Mouse (Mus musculus) layer of hippocampus, postnatal 25 days (tissue): ENCODE results near the gene Fignl2. TPM values are rescaled to one million over a fixed set of nuclear protein-coding genes. Genes with fewer than 3 reads are reported as not detected.

Source experiments
- DNase-seq, 2 experiments: peaks; one replicate each; pipeline ENCODE4 v3.0.0; 2022; ENCODE audit warnings: mixed read lengths in 2 of 2, low spot score in 1 of 2; ENCODE audit errors: extremely low spot score in 1 of 2
- total RNA-seq, 2 experiments: library from RNA; stranded (reverse); gene quantifications; 2 replicates each; pipeline ENCODE4 v1.2.3; 2021

Gene Fignl2
- total RNA-seq, 2 experiments from 2014 or later = 1.5 TPM

GRCm38 (mm10) chr15:101093988-101094387, 15.6 kb upstream of the Fignl2 start:
- DNase-seq = no peak

GRCm38 (mm10) chr15:101092829-101093648, 14.7 kb upstream of the Fignl2 start:
- DNase-seq = no peak

- no peak for DNase-seq
Measured at GRCm38 (mm10) chr15:101092121-101092828, 13.9 kb upstream of the Fignl2 start.

- DNase-seq = no peak
Measured at GRCm38 (mm10) chr15:101091551-101091950, 13.2 kb upstream of the Fignl2 start.

GRCm38 (mm10) chr15:101088291-101088690, 9.9 kb upstream of the Fignl2 start:
- no peak for DNase-seq

GRCm38 (mm10) chr15:101086956-101087355, 8.6 kb upstream of the Fignl2 start:
- DNase-seq = no peak

GRCm38 (mm10) chr15:101086451-101086850, 8.1 kb upstream of the Fignl2 start:
- DNase-seq = no peak

- no peak for DNase-seq
Measured at GRCm38 (mm10) chr15:101084499-101084898, 6.1 kb upstream of the Fignl2 start.

- DNase-seq = no peak
Measured at GRCm38 (mm10) chr15:101082236-101082635, 3.9 kb upstream of the Fignl2 start.

GRCm38 (mm10) chr15:101081035-101081548, 2.7 kb upstream of the Fignl2 start:
- DNase-seq = no peak

- no peak for DNase-seq
Measured at GRCm38 (mm10) chr15:101080031-101080520, 1.7 kb upstream of the Fignl2 start.

- DNase-seq = peak; percentile 50 to 53
Measured at GRCm38 (mm10) chr15:101078731-101079156, 377 bp upstream of the Fignl2 start.

GRCm38 (mm10) chr15:101077001-101077812, 1.2 kb downstream of the Fignl2 start:
- DNase-seq = no peak

- DNase-seq = no peak
Measured at GRCm38 (mm10) chr15:101076071-101077000, 2.0 kb downstream of the Fignl2 start.

- no peak for DNase-seq
Measured at GRCm38 (mm10) chr15:101075656-101076055, 2.7 kb downstream of the Fignl2 start.

GRCm38 (mm10) chr15:101075150-101075549, 3.2 kb downstream of the Fignl2 start:
- DNase-seq = no peak

- DNase-seq = no peak
Measured at GRCm38 (mm10) chr15:101074067-101074466, 4.3 kb downstream of the Fignl2 start.

GRCm38 (mm10) chr15:101072736-101073135, 5.6 kb downstream of the Fignl2 start:
- no peak for DNase-seq

GRCm38 (mm10) chr15:101070762-101071161, 7.6 kb downstream of the Fignl2 start:
- DNase-seq = no peak
